Mouse (Mus musculus): ENCODE measurements around the gene F2r. TPM values are rescaled to one million over a fixed set of nuclear protein-coding genes. Genes with fewer than 3 reads are reported as not detected.

Gene F2r
- 71.2 and 89.5 TPM in 2 replicates for polyA plus RNA-seq (2015; fragmentation: Nextera tagmentation; extraction: Ambion mirVana)

DNA sequence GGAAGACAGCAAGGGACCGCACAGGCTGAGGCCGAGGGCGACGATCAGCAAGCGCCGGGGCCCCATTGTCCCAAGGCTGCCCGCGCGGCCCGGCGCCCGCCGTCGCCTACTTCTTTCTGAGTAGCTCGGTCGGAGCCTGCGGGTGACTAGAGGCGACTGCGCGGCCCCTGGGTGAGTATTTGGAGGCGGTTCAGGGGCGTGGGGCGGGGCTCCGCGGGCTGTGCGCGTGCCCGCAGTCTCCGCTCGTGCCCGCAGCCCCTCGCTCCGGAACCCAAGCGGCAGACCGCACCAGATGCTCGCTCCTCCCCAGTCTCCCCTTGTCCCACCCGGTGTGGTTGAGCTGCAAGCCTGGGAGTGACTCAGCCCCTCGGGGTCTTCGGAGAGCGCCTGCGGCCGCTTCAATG, at the start of gene F2r:
Gene F2r, minus strand, starts transcription at position 179 of the 404 bp plus-strand sequence.
- WGBS = 2% methylated on average over 42 of the region's 42 CpGs
- H3K4me1 ChIP-seq (replicated peaks) = peaks cover 35% of the 10 kb centered on the region
- no peaks in the 10 kb centered on the region for H3K27me3 ChIP-seq
- H3K36me3 ChIP-seq = no peaks in the 10 kb centered on the region
- H3K4me3 ChIP-seq = peak within 1 kb of the TSS; percentile 75
- H3K27ac ChIP-seq (replicated peaks) = peak within 1 kb of the TSS; percentile 77
- no peaks in the 10 kb centered on the region for H3K9me3 ChIP-seq
- peak within 1 kb of the TSS; percentile 80 for H3K9ac ChIP-seq
- H3K4me2 ChIP-seq = peak within 1 kb of the TSS; percentile 73
- ATAC-seq (ENCODE audit: low read depth) = peak; percentile 94

DNA sequence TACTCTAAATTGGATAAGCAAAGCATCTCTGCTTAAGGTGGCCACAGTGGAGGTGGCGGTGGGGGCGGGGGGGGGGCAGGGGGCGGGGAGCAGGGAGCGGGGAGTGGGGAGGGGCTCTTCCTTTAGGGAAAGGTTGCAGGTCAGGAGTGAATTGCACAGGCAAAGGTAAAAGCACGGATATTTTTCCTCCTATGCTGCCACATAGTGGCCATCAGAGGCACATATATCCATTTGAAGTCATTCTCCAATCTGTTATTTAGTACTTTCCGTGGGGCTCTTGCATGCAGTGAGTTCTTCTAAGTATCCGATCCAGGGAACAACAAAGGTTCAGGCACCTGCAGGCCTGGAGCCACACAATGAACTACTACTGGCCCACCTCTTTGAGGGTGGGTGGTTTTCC, 49.0 kb upstream of the F2r start:
- no peak overlapping the region for H3K4me3 ChIP-seq
- H3K9ac ChIP-seq = no peak overlapping the region
- H3K9me3 ChIP-seq = no peaks in the 10 kb centered on the region
- H3K4me2 ChIP-seq = no peak overlapping the region
- H3K4me1 ChIP-seq (replicated peaks) = no peaks in the 10 kb centered on the region
- no peak for ATAC-seq (ENCODE audit: low read depth)
- 35% methylated on average over 6 of the region's 7 CpGs for WGBS
- H3K27me3 ChIP-seq = no peaks in the 10 kb centered on the region
- 0 out of 2 replicates have a peak, but pooled peaks cover 6% of the 10 kb centered on the region for H3K36me3 ChIP-seq
- no peak overlapping the region for H3K27ac ChIP-seq (replicated peaks)

DNA sequence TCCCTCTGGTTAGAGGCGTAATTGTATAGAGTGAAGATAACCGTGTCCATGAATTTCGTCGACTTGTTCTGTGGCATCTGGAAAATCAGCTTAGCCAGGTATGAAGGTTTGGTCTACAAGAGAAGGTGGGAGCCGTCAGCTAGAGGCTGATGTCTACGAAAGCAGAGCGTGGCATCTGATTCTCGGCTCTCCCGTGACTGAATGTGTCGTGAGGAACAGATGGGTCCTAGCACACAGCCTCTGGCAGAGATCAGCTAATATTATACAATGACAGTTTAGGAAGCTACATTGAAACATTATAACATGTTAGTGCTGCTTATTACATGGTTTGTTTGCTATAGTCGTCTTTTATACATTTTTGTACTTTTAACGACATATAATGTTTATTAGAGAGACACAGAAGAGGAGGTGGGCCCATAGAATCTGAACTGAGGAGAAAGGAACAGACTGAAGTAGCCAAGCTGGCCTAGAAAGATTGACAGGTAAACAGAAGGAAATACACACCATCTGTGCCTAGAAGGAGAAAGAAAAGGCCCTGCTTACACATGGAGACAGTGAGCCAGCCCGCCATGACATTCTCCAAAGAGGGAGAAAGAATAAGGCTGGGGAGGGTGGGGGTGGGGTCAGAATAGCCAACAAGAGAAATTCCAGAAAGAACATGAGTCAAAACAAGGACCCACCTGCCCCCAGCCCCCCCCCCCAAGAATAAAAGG, 47.5 kb upstream of the F2r start:
- Histone ChIP-seq H3K9ac (no peak overlapping the region), H3K9me3 (no peaks in the 10 kb centered on the region), H3K4me1 (replicated peaks) (no peaks in the 10 kb centered on the region), H3K36me3 (0 out of 2 replicates have a peak, but pooled peaks cover 6% of the 10 kb centered on the region), H3K4me3 (no peak overlapping the region), H3K27me3 (no peaks in the 10 kb centered on the region), H3K4me2 (no peak overlapping the region), H3K27ac (replicated peaks) (no peak overlapping the region)
- no peak for ATAC-seq (ENCODE audit: low read depth)
- WGBS = 86% methylated on average over 13 of the region's 13 CpGs

DNA sequence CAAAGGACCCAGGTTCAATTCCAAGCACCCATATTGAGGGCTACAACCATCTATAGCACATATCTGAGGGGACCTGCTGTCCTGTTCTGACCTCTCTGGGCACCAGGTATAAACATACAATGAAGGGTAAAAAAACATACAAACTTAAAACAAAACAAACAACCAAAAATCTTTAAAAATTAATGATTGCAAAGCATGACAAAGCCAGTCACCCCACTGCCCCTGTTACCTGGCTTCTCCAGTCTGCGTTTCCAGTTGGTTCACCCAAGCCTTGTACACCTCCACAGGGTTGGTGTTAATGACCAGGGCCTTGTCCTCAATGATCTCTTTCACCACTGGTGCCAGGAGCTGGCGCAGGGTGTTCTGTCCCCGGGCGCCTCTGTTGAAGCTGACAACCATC, 45.5 kb upstream of the F2r start:
- H3K4me2 ChIP-seq = no peak overlapping the region
- no peaks in the 10 kb centered on the region for H3K36me3 ChIP-seq
- no peaks in the 10 kb centered on the region for H3K4me1 ChIP-seq (replicated peaks)
- no peak overlapping the region for H3K4me3 ChIP-seq
- H3K27me3 ChIP-seq = no peaks in the 10 kb centered on the region
- H3K27ac ChIP-seq (replicated peaks) = no peak overlapping the region
- WGBS = 92% methylated on average over 4 of the region's 4 CpGs
- no peak for ATAC-seq (ENCODE audit: low read depth)
- no peak overlapping the region for H3K9ac ChIP-seq
- no peaks in the 10 kb centered on the region for H3K9me3 ChIP-seq

DNA sequence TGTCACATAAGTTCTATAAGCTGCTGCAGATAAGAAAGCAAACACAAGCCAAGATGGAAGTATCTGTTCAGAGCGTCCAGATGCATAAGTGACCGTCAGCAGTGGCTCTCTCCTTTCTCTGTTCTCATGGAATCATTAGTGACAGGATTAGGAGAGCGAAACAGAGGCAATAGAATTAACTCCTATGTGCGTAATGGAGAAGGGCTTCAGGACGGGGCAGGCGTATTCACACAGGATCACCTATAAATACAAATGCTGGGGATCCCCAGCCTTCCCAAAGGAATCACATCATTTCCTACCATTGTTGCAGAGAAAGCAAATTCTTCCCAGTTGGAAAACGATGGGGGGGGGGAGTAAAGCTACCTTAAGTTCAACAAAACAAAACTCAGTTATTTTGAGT, 41.1 kb upstream of the F2r start:
- no peak overlapping the region for H3K27ac ChIP-seq (replicated peaks)
- no peaks in the 10 kb centered on the region for H3K27me3 ChIP-seq
- peaks cover 12% of the 10 kb centered on the region for H3K4me1 ChIP-seq (replicated peaks)
- H3K4me2 ChIP-seq = no peak overlapping the region
- H3K9ac ChIP-seq = no peak overlapping the region
- no peak overlapping the region for H3K4me3 ChIP-seq
- no peaks in the 10 kb centered on the region for H3K36me3 ChIP-seq
- WGBS = 88% methylated on average over 7 of the region's 7 CpGs
- ATAC-seq (ENCODE audit: low read depth) = no peak
- H3K9me3 ChIP-seq = no peaks in the 10 kb centered on the region

DNA sequence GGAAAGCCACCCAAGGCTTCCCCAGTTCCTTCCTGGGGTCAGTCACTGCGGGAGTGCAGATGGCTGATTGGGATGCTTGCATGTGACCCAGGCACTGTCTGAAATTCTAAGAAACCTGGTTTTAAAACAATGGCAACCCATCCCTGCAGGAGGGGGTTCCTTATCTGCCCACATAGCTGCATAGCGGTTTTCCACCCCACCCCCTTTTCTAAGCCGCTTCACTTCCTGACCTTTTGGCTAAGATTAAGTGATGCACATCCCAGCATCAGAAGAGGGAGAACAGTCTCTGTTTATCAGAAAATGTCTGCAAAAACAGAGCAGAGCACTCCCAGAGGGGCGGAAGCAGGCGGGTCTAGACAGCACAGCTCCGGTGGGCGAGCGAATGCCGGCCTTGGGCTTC, 38.9 kb upstream of the F2r start:
- Histone ChIP-seq H3K27ac (replicated peaks) (no peak overlapping the region), H3K9ac (no peak overlapping the region), H3K4me3 (no peak overlapping the region), H3K4me1 (replicated peaks) (peaks cover 12% of the 10 kb centered on the region), H3K36me3 (no peaks in the 10 kb centered on the region), H3K9me3 (no peaks in the 10 kb centered on the region), H3K27me3 (no peaks in the 10 kb centered on the region), H3K4me2 (no peak overlapping the region)
- WGBS = 86% methylated on average over 9 of the region's 9 CpGs
- ATAC-seq (ENCODE audit: low read depth) = no peak

DNA sequence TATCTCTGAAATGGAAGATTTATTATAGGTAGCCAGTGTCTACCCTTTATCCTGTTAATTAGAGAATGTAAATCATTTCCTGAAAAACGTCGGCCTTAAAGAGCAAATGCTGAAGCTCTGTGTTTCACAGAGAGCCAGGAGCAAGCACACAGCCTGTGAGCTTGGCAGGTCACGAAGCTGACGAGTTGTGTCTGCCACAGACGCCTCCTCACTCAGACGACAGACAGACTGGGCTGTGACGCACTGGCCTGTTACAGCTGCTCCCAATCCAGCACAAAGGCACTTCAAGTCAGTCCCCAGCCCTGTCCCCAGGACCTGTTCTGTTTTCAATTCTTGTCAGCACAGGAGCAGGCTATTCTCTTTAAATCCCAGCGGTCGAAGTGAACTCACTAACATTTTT, 37.0 kb upstream of the F2r start:
- peak overlapping the region; percentile 28 for H3K4me2 ChIP-seq
- peaks cover 12% of the 10 kb centered on the region for H3K4me1 ChIP-seq (replicated peaks)
- peak; percentile 89 for ATAC-seq (ENCODE audit: low read depth)
- H3K36me3 ChIP-seq = no peaks in the 10 kb centered on the region
- no peak overlapping the region for H3K4me3 ChIP-seq
- 9% methylated on average over 9 of the region's 9 CpGs for WGBS
- H3K9ac ChIP-seq = peak overlapping the region; percentile 41; the same call in 1 of the 2 replicates
- no peaks in the 10 kb centered on the region for H3K27me3 ChIP-seq
- no peaks in the 10 kb centered on the region for H3K9me3 ChIP-seq
- H3K27ac ChIP-seq (replicated peaks) = peak overlapping the region; percentile 75

DNA sequence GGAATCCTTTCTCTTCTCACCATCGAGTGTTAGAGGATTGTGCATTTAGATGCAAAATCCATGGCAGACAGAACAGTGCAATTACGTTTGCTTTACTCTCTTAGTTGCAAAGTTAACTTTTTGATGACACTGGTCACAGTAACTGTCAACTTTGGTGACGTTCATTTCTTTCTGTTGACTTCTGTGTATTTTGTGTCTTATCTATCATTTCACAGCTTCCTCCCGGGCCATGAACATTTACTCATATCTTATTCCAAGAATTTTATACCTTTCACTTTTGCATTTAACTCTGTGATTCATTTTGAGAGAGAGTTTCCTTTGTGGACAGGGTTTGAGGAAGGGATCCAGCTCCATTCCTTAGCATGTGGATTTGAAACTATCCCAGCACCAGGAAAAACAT, 35.4 kb upstream of the F2r start:
- Histone ChIP-seq H3K4me1 (replicated peaks) (peaks cover 12% of the 10 kb centered on the region), H3K4me3 (no peak overlapping the region), H3K27me3 (no peaks in the 10 kb centered on the region), H3K36me3 (no peaks in the 10 kb centered on the region), H3K4me2 (no peak overlapping the region), H3K9me3 (no peaks in the 10 kb centered on the region), H3K27ac (replicated peaks) (no peak overlapping the region), H3K9ac (no peak overlapping the region)
- no peak for ATAC-seq (ENCODE audit: low read depth)
- 86% methylated on average over 4 of the region's 4 CpGs for WGBS

DNA sequence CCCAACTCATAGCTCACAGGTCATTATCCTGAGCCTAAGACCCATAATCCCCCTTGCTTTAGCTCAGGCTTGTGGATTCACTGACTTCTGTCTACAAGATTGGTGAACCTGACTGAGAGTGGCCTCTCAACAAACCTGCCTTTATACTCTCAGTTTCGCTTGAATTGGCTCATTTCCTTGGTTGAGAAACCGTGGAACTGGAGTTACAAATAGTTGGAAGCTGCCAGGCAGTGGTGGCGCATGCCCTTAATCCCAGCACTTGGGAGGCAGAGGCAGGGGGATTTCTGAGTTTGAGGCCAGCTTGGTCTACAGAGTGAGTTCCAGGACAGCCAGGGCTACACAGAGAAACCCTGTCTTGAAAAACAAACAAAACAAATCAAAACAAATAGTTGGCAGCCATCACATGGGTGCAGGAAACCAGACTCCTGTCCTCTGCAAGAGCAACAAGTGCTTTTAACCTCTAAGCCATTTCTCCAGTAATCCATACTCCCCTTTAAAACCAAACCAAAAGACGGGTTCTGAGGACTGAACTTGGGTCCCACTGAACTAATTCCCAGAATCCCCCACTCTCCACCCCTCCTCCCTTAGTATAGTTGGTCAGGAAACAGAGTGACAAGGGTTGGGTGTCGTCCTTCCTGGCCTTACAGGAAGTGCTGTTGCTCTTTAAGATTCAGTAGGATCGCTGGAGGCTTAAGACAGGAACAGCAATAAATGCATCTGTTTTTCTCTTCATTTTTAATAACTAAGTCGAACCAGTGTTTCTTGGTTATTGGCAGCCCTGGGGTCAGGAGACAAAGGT, 33.8 kb upstream of the F2r start:
- H3K4me3 ChIP-seq = no peak overlapping the region
- no peaks in the 10 kb centered on the region for H3K36me3 ChIP-seq
- H3K27ac ChIP-seq (replicated peaks) = no peak overlapping the region
- peaks cover 17% of the 10 kb centered on the region for H3K4me1 ChIP-seq (replicated peaks)
- WGBS = 87% methylated on average over 7 of the region's 7 CpGs
- H3K4me2 ChIP-seq = no peak overlapping the region
- no peak for ATAC-seq (ENCODE audit: low read depth)
- H3K9ac ChIP-seq = no peak overlapping the region
- H3K9me3 ChIP-seq = no peaks in the 10 kb centered on the region
- H3K27me3 ChIP-seq = no peaks in the 10 kb centered on the region

DNA sequence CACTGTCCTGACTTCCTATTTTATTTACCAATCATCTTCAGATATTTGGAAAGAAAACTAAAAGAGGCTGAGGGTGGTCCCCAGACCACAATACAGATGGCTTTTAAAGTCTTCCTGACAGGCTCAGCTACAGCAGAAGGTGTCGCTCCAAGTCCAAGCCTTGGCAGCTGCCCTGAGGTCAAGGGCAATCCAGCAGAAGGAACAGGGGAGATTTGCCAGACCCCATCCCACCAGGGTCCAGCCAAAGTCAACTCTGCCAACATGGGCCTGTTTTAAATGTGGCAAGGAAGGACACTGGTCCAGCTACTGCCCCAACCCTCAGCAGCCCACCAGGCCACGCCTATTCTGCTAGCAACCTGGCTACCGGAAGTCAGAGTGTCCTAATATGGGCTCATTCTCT, 31.7 kb upstream of the F2r start:
- H3K27ac ChIP-seq (replicated peaks) = no peak overlapping the region
- H3K9ac ChIP-seq = no peak overlapping the region
- WGBS = 93% methylated on average over 3 of the region's 3 CpGs
- H3K4me1 ChIP-seq (replicated peaks) = peaks cover 11% of the 10 kb centered on the region
- H3K36me3 ChIP-seq = no peaks in the 10 kb centered on the region
- H3K27me3 ChIP-seq = no peaks in the 10 kb centered on the region
- H3K9me3 ChIP-seq = no peaks in the 10 kb centered on the region
- no peak for ATAC-seq (ENCODE audit: low read depth)
- no peak overlapping the region for H3K4me2 ChIP-seq
- no peak overlapping the region for H3K4me3 ChIP-seq

DNA sequence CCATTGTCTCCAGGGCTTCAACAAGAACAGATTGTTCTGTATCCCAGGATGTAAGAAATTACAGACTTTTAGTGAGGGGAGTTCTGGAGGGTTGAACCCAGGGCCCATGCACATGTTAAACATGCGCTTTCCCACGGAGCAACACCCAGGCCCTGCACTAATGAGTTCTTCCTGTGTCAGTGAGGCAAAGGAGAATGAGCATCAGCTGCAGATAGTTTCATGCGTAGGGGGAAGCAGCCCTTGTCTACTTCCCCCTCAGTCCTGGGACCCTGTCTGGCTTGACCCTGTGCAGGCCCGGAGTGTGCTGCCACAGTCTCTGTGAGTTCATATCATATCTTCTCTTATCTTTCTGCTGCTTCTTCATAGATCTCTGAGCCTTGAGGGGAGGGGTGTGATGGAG, 29.0 kb upstream of the F2r start:
- H3K27ac ChIP-seq (replicated peaks) = no peak overlapping the region
- 62% methylated on average over 4 of the region's 4 CpGs for WGBS
- no peak overlapping the region for H3K4me3 ChIP-seq
- H3K27me3 ChIP-seq = no peaks in the 10 kb centered on the region
- no peaks in the 10 kb centered on the region for H3K36me3 ChIP-seq
- no peak overlapping the region for H3K9ac ChIP-seq
- no peak overlapping the region for H3K4me2 ChIP-seq
- no peaks in the 10 kb centered on the region for H3K9me3 ChIP-seq
- 0 out of 2 replicates have a peak, but pooled peaks cover 5% of the 10 kb centered on the region for H3K4me1 ChIP-seq (replicated peaks)
- no peak for ATAC-seq (ENCODE audit: low read depth)

DNA sequence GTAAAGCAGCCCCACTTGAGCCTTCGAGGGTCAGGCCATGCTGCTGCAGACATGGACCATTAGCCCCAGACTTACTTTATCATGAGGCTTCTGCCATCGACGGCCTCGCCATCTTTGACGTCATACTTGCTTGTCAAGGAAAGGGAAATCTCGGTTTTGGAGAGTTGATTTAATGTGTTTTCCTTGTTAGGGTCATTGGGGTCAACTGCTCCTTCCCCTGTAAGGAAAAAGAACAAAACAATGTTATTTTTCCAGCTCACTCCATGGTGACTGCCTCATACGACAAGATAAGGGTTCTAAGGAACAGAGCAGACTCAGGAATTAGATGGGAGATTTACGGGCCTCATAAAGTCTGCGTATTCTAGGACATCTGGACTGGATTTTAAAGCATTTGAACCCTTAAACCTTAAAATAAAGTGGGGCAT, 28.4 kb upstream of the F2r start:
- Histone ChIP-seq H3K4me3 (no peak overlapping the region), H3K36me3 (no peaks in the 10 kb centered on the region), H3K27ac (replicated peaks) (no peak overlapping the region), H3K9me3 (no peaks in the 10 kb centered on the region), H3K27me3 (no peaks in the 10 kb centered on the region), H3K4me2 (no peak overlapping the region), H3K9ac (no peak overlapping the region), H3K4me1 (replicated peaks) (0 out of 2 replicates have a peak, but pooled peaks cover 5% of the 10 kb centered on the region)
- WGBS = 48% methylated on average over 9 of the region's 9 CpGs
- ATAC-seq (ENCODE audit: low read depth) = no peak
